Mouse (Mus musculus): ENCODE results near the gene Capns2.

- no peak for TF ChIP-seq CTCF (IDR thresholded peaks at IDR 0.05)
- TF ChIP-seq EP300 (IDR thresholded peaks at IDR 0.05; ENCODE audit: insufficient read depth, low read depth, low read length): no peak
- TF ChIP-seq POLR2A (IDR thresholded peaks at IDR 0.05; ENCODE audit: insufficient read depth, low read depth, low read length): no peak
Observed at GRCm38 (mm10) chr8:92893870-92894269, 7.3 kb upstream of the Capns2 start.

Data from heart, adult 2 months (tissue).